In the genomic region with DNA sequence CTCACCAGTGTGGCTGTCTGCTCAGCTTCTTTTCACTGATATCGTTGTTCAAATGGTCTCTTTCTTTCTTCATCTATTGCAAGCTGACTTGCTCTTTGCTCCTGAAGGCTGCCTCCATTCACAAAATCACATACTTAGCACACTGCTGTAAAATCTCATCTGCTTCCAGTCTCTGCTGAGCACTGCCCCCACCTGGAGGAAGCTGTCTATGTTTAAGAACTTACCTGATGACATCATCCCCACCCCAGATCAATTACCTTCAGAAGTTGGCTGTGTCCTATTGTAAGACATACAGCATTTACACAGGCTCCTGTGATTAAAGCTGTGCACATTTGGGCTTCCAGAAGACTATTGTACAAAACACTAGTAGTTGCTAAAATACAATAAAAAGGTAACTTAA, we compare ENCODE assay signal across 24 mouse cellular contexts. TPM values are rescaled to one million over a fixed set of nuclear protein-coding genes. Genes with fewer than 3 reads are reported as not detected.
DNase-seq lines count a peak whose midpoint lies in the region; ATAC-seq and TF ChIP-seq lines count a peak whose summit lies in the region.
"Had no signal": no experiment of that assay in that cellular context is flagged by ENCODE, and none has a peak within 500 bp of the region (broad histone marks: within the 10 kb centered on the region; RNA-seq: fewer than 3 reads in every experiment).

No protein-coding gene starts in this region.

- no peak overlapping the region for H3K4me2 ChIP-seq in intestine, embryonic 14.5 days (ENCODE audit: low read length)
- H3K4me2 ChIP-seq in intestine, embryonic 16.5 days (ENCODE audit: low read depth, low read length), result no peak overlapping the region
- H3K4me2 ChIP-seq in midbrain, postnatal 0 days (ENCODE audit: low read depth, low read length, poor library complexity, severe bottlenecking), result no peak overlapping the region
- H3K4me2 ChIP-seq in midbrain, embryonic 14.5 days (ENCODE audit: low read length), result no peak overlapping the region
- no peak overlapping the region for H3K4me2 ChIP-seq in forebrain, embryonic 14.5 days (ENCODE audit: low read length)
- H3K4me2 ChIP-seq: embryonic facial prominence, embryonic 15.5 days; forebrain, embryonic 15.5 days; heart, embryonic 12.5 days; hindbrain, embryonic 12.5 days had no signal

- H3K4me3 ChIP-seq in intestine, embryonic 14.5 days (ENCODE audit: low read depth, low read length), result no peak overlapping the region
- H3K4me3 ChIP-seq in intestine, embryonic 16.5 days (ENCODE audit: low read length), result no peak overlapping the region
- H3K4me3 ChIP-seq in midbrain, postnatal 0 days (ENCODE audit: low read depth, low read length), result no peak overlapping the region
- H3K4me3 ChIP-seq in midbrain, embryonic 14.5 days (replicated peaks; ENCODE audit: low read depth, low read length), result no peak overlapping the region
- no peak overlapping the region for H3K4me3 ChIP-seq in forebrain, embryonic 14.5 days (ENCODE audit: low read depth, low read length)
- H3K4me3 ChIP-seq: embryonic facial prominence, embryonic 15.5 days; erythroblast, embryonic 14.5 days; forebrain, embryonic 10.5 days; forebrain, embryonic 15.5 days; heart, embryonic 12.5 days; hindbrain, embryonic 12.5 days had no signal

- no peak for ATAC-seq in intestine, embryonic 14.5 days (replicated peaks; ENCODE audit: low FRiP score, low TSS enrichment, low read depth)
- ATAC-seq in intestine, embryonic 16.5 days, result no peak
- ATAC-seq in midbrain, postnatal 0 days (ENCODE audit: low FRiP score), result no peak
- no peak for ATAC-seq in midbrain, embryonic 14.5 days (ENCODE audit: low FRiP score, low TSS enrichment)
- ATAC-seq in Patski, result no peak
- ATAC-seq in forebrain, embryonic 14.5 days, result no peak
- ATAC-seq: forebrain, embryonic 15.5 days; hindbrain, embryonic 16.5 days had no signal

- no peaks in the 10 kb centered on the region for H3K9me3 ChIP-seq in intestine, embryonic 14.5 days (ENCODE audit: control insufficient read depth, low read length)
- H3K9me3 ChIP-seq in intestine, embryonic 16.5 days (ENCODE audit: control insufficient read depth, low read length), result no peaks in the 10 kb centered on the region
- no peaks in the 10 kb centered on the region for H3K9me3 ChIP-seq in midbrain, postnatal 0 days (ENCODE audit: low read length)
- no peaks in the 10 kb centered on the region for H3K9me3 ChIP-seq in midbrain, embryonic 14.5 days (ENCODE audit: control insufficient read depth, low read length)
- H3K9me3 ChIP-seq in forebrain, embryonic 14.5 days (replicated peaks; ENCODE audit: control insufficient read depth, low read length), result no peaks in the 10 kb centered on the region
- H3K9me3 ChIP-seq: embryonic facial prominence, embryonic 15.5 days; forebrain, embryonic 10.5 days; forebrain, embryonic 15.5 days; heart, embryonic 12.5 days; hindbrain, embryonic 12.5 days had no signal

- POLR2A ChIA-PET in Patski (lab: Charles Lee), result interaction anchor here (1.1 kb wide), 1 partner anchor 58 kb away, joined by 4 read pairs; no protein-coding TSS in a partner anchor

- TF ChIP-seq CTCF in midbrain, postnatal 0 days (IDR thresholded peaks at IDR 0.05), result peak; percentile 18; the same call in 1 of the 2 replicates
- TF ChIP-seq CTCF in Patski (IDR thresholded peaks at IDR 0.05), result peak; percentile 24

- no peak overlapping the region for H3K9ac ChIP-seq in intestine, embryonic 14.5 days (ENCODE audit: low read length)
- H3K9ac ChIP-seq in intestine, embryonic 16.5 days (ENCODE audit: low read depth, low read length), result no peak overlapping the region
- H3K9ac ChIP-seq in midbrain, postnatal 0 days (replicated peaks; ENCODE audit: low read length, poor library complexity, severe bottlenecking), result no peak overlapping the region
- H3K9ac ChIP-seq in midbrain, embryonic 14.5 days (replicated peaks; ENCODE audit: low read length), result no peak overlapping the region
- no peak overlapping the region for H3K9ac ChIP-seq in forebrain, embryonic 14.5 days (ENCODE audit: low read length)
- H3K9ac ChIP-seq: embryonic facial prominence, embryonic 15.5 days; forebrain, embryonic 15.5 days; heart, embryonic 12.5 days; hindbrain, embryonic 12.5 days had no signal

- in situ Hi-C loops in Patski (cut with MboI; ENCODE audit: low pct_unique_long_range_greater_than_20kb), result no loop called here

- peak; percentile 48 for DNase-seq in intestine, embryonic 14.5 days (ENCODE audit: low spot score)
- no peak for DNase-seq in midbrain, postnatal 0 days (ENCODE audit: low spot score)
- DNase-seq in midbrain, embryonic 14.5 days, result no peak
- DNase-seq in ES-CJ7 (ENCODE audit: low read depth, low spot score) (peak; percentile 6), Patski (ENCODE audit: low read depth, low spot score) (no peak)
- no peak for DNase-seq in right cerebral cortex, adult 2 months (ENCODE audit: low spot score in 2 of 2)
- DNase-seq in forebrain, embryonic 14.5 days (ENCODE audit: low spot score), result no peak
- DNase-seq: adrenal gland, adult 8-10 months; cerebellum, adult 11 months; cerebellum, adult 8-10 months; cerebellum, postnatal 14 days; embryo, embryonic 11 days; gastrocnemius, postnatal 36 days; heart, adult 18-20 months; heart, postnatal 36 days had no signal

- H3K4me1 ChIP-seq in intestine, embryonic 14.5 days (replicated peaks; ENCODE audit: control insufficient read depth, insufficient read depth, low read length), result no peaks in the 10 kb centered on the region
- no peaks in the 10 kb centered on the region for H3K4me1 ChIP-seq in intestine, embryonic 16.5 days (ENCODE audit: control insufficient read depth, insufficient read depth, low read length)
- no peaks in the 10 kb centered on the region for H3K4me1 ChIP-seq in midbrain, postnatal 0 days (ENCODE audit: insufficient read depth, low read length)
- no peaks in the 10 kb centered on the region for H3K4me1 ChIP-seq in midbrain, embryonic 14.5 days (ENCODE audit: control insufficient read depth, insufficient read depth, low read length)
- no peaks in the 10 kb centered on the region for H3K4me1 ChIP-seq in forebrain, embryonic 14.5 days (ENCODE audit: control insufficient read depth, insufficient read depth, low read length)
- H3K4me1 ChIP-seq: forebrain, embryonic 10.5 days; forebrain, embryonic 15.5 days; heart, embryonic 12.5 days; hindbrain, embryonic 12.5 days had no signal

- H3K36me3 ChIP-seq in intestine, embryonic 14.5 days (ENCODE audit: control insufficient read depth, insufficient read depth, low read length), result no peaks in the 10 kb centered on the region
- no peaks in the 10 kb centered on the region for H3K36me3 ChIP-seq in intestine, embryonic 16.5 days (ENCODE audit: control insufficient read depth, insufficient read depth, low read length)
- H3K36me3 ChIP-seq in midbrain, postnatal 0 days (ENCODE audit: insufficient read depth, low read length), result no peaks in the 10 kb centered on the region
- no peaks in the 10 kb centered on the region for H3K36me3 ChIP-seq in midbrain, embryonic 14.5 days (ENCODE audit: control insufficient read depth, insufficient read depth, low read length)
- no peaks in the 10 kb centered on the region for H3K36me3 ChIP-seq in forebrain, embryonic 14.5 days (ENCODE audit: control insufficient read depth, insufficient read depth, low read length)
- H3K36me3 ChIP-seq: embryonic facial prominence, embryonic 15.5 days; forebrain, embryonic 10.5 days; forebrain, embryonic 15.5 days; heart, embryonic 12.5 days; hindbrain, embryonic 12.5 days had no signal

- H3K27ac ChIP-seq in intestine, embryonic 14.5 days (ENCODE audit: low read depth), result no peak overlapping the region
- H3K27ac ChIP-seq in intestine, embryonic 16.5 days (ENCODE audit: low read length), result no peak overlapping the region
- H3K27ac ChIP-seq in midbrain, postnatal 0 days (ENCODE audit: low read depth, low read length), result no peak overlapping the region
- H3K27ac ChIP-seq in midbrain, embryonic 14.5 days (replicated peaks; ENCODE audit: low read depth, low read length), result no peak overlapping the region
- no peak overlapping the region for H3K27ac ChIP-seq in forebrain, embryonic 14.5 days (ENCODE audit: low read depth, low read length)
- H3K27ac ChIP-seq: embryonic facial prominence, embryonic 15.5 days; forebrain, embryonic 10.5 days; forebrain, embryonic 15.5 days; hindbrain, embryonic 12.5 days had no signal

- CTCF ChIA-PET in Patski (lab: Charles Lee), result interaction anchor here (1.3 to 3.8 kb wide), 9 partner anchors 9 to 81 kb away, joined by 3 to 16 read pairs (median 6); no protein-coding TSS in a partner anchor

- H3K27me3 ChIP-seq in intestine, embryonic 14.5 days (replicated peaks; ENCODE audit: control insufficient read depth, insufficient read depth, low read length), result no peaks in the 10 kb centered on the region
- no peaks in the 10 kb centered on the region for H3K27me3 ChIP-seq in intestine, embryonic 16.5 days (replicated peaks; ENCODE audit: control insufficient read depth, insufficient read depth, low read length)
- no peaks in the 10 kb centered on the region for H3K27me3 ChIP-seq in midbrain, postnatal 0 days (ENCODE audit: insufficient read depth, low read length)
- no peaks in the 10 kb centered on the region for H3K27me3 ChIP-seq in midbrain, embryonic 14.5 days (ENCODE audit: control insufficient read depth, insufficient read depth, low read length)
- H3K27me3 ChIP-seq in Patski, result no peaks in the 10 kb centered on the region
- H3K27me3 ChIP-seq in forebrain, embryonic 14.5 days (replicated peaks; ENCODE audit: control insufficient read depth, insufficient read depth, low read length), result no peaks in the 10 kb centered on the region
- H3K27me3 ChIP-seq: embryonic facial prominence, embryonic 15.5 days; forebrain, embryonic 15.5 days; heart, embryonic 12.5 days; hindbrain, embryonic 12.5 days had no signal

- 91% methylated on average over 1 of the region's 1 CpGs for WGBS in intestine, embryonic 14.5 days
- WGBS in intestine, embryonic 16.5 days, result 95% methylated on average over 1 of the region's 1 CpGs
- 89% methylated on average over 1 of the region's 1 CpGs for WGBS in midbrain, postnatal 0 days
- 94% methylated on average over 1 of the region's 1 CpGs for WGBS in midbrain, embryonic 14.5 days
- WGBS in forebrain, embryonic 14.5 days, result 88% methylated on average over 1 of the region's 1 CpGs

RNA-seq across cellular contexts. Expression of a gene that starts 13.5 kb away (rescaled TPM):
- 6.7 and 6.8 TPM in 2 replicates for polyA plus RNA-seq in intestine, embryonic 14.5 days (2014; fragmentation: Nextera tagmentation; extraction: Ambion mirVana)
- 4.1 and 4.8 TPM in 2 replicates for polyA plus RNA-seq in intestine, embryonic 16.5 days (2015; fragmentation: Nextera tagmentation; extraction: Ambion mirVana)
- 1.0 and 1.2 TPM in 2 replicates for total RNA-seq in midbrain, postnatal 0 days (2014; rRNA removed)
- 1.1 and 1.5 TPM in 2 replicates for polyA plus RNA-seq in midbrain, postnatal 0 days (2015; fragmentation: Nextera tagmentation; extraction: Ambion mirVana)
- 2.1 TPM in 1 of 2 replicates, not detected in the other for polyA plus RNA-seq in midbrain, embryonic 14.5 days (2014; fragmentation: Nextera tagmentation; extraction: Ambion mirVana)
- 0.09 TPM for polyA plus RNA-seq in Patski (2021)
- polyA plus RNA-seq in forebrain, embryonic 14.5 days (2014; fragmentation: Nextera tagmentation; extraction: Ambion mirVana), result 1.1 and 1.8 TPM in 2 replicates
- total RNA-seq: common myeloid progenitor, adult 5-6 weeks had no signal
- polyA plus RNA-seq: erythroblast, embryonic 14.5 days had no signal

Comparison
In these comparisons a context has a peak if more than half of its experiments do, and no peak if none do; other contexts are left out.
1. DNase-seq: peak in intestine, embryonic 14.5 days (single experiment) and ES-CJ7 (single experiment); none in midbrain, postnatal 0 days (single experiment), midbrain, embryonic 14.5 days (single experiment), Patski (single experiment), right cerebral cortex, adult 2 months (0 of 2) and forebrain, embryonic 14.5 days (single experiment).